Mouse (Mus musculus): ENCODE results near the gene Napepld.

- TF ChIP-seq CTCF (IDR thresholded peaks at IDR 0.05; ENCODE audit: extremely low read depth, insufficient read depth, low read length) (no peak), POLR2A (IDR thresholded peaks at IDR 0.05; ENCODE audit: extremely low read depth, insufficient read depth, low read length) (no peak)
Measured at GRCm38 (mm10) chr5:21663081-21663480, 38.1 kb downstream of the Napepld start.
